Mouse (Mus musculus) ES-Bruce4 (cell line): ENCODE data around the gene 4930507D05Rik. TPM values are rescaled to one million over a fixed set of nuclear protein-coding genes. Genes with fewer than 3 reads are reported as not detected.
"Not testable (repeated sequence)": the region's sequence is repeated elsewhere in the genome, so short reads cannot be mapped to it uniquely, and the experiment has no call there.

ENCODE experiments used
- H3K27ac ChIP-seq: 2 replicates; pipeline ENCODE4 v1.5.1; 2012; ENCODE audit warnings: low read length, inconsistent platforms; ENCODE audit not compliant: insufficient read depth
- H3K27me3 ChIP-seq: 2 replicates; pipeline ENCODE4 v1.6.1; 2012; ENCODE audit warnings: mild to moderate bottlenecking, low read length, inconsistent platforms; ENCODE audit not compliant: control insufficient read depth, poor library complexity, insufficient read depth, severe bottlenecking
- H3K36me3 ChIP-seq: 2 replicates; pipeline ENCODE4 v1.6.1; 2012; ENCODE audit warnings: inconsistent platforms, mild to moderate bottlenecking, low read length, moderate library complexity; ENCODE audit not compliant: control insufficient read depth, poor library complexity, insufficient read depth, severe bottlenecking
- H3K4me1 ChIP-seq: one replicate; pipeline ENCODE4 v1.8.1; 2011; ENCODE audit warnings: low read length; ENCODE audit not compliant: control insufficient read depth, insufficient read depth
- H3K4me3 ChIP-seq: 2 replicates; pipeline ENCODE4 v1.5.1; 2011; ENCODE audit warnings: low read depth, mild to moderate bottlenecking, low read length
- H3K9ac ChIP-seq: 2 replicates; pipeline ENCODE4 v1.6.1; 2012; ENCODE audit warnings: low read depth, mild to moderate bottlenecking, inconsistent platforms; ENCODE audit not compliant: poor library complexity, severe bottlenecking
- H3K9me3 ChIP-seq: replicated peaks from 2 replicates; pipeline ENCODE4 v1.6.1; 2012; ENCODE audit warnings: mild to moderate bottlenecking, low read length, inconsistent platforms; ENCODE audit not compliant: control insufficient read depth, poor library complexity, insufficient read depth, severe bottlenecking
- CTCF ChIP-seq: IDR thresholded peaks from one replicate; pipeline ENCODE4 v1.8.1; 2011; ENCODE audit warnings: low read depth, low read length
- EP300 ChIP-seq: IDR thresholded peaks from 2 replicates; pipeline ENCODE4 v1.6.1; 2011; ENCODE audit warnings: low read depth, low read length; ENCODE audit not compliant: insufficient read depth
- POLR2A ChIP-seq: IDR thresholded peaks from one replicate; pipeline ENCODE4 v1.8.1; 2011; ENCODE audit warnings: low read length; ENCODE audit not compliant: insufficient read depth
- polyA plus RNA-seq: library from polyadenylated mRNA; stranded (reverse); fragments of >200 nt; gene quantifications from 2 replicates; pipeline ENCODE4 v1.2.4, GENCODE M21; 2011; ENCODE audit warnings: low read depth; ENCODE audit not compliant: missing spikeins, insufficient read depth, insufficient read length

4930507D05Rik gene
- polyA plus RNA-seq, 1 experiment: not detected

DNA sequence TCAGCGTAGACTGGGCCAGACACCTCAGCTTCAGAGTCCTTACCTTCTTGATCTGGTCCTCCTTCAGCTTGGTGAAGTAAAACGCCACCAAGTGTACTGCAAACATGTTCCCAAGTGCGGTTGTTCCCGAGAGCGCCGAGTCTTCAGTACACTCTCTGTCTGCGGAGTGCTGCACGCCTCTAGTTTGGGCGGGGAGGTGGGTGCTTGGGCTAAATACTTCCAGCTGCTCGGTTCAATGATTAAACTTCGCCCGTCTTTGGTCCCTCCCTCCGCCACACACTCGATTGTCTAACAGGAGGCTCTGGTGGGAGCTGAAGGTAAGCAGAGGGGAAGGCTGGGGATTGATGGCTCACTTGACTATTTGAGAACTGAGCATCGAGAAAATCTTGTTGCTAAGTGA, 27.0 kb upstream of the 4930507D05Rik start, which contains the start of gene Hkdc1:
TSS of gene Hkdc1 (minus strand) at position 237 of the 400 bp plus-strand sequence.
- no peak within 1 kb of the TSS for H3K9ac ChIP-seq
- no peaks in the 10 kb centered on the region for H3K4me1 ChIP-seq
- H3K36me3 ChIP-seq: no peaks in the 10 kb centered on the region
- H3K4me3 ChIP-seq: 0 out of 2 replicates have a peak within 1 kb of the TSS, but pooled peaks have one; percentile 4
- H3K27me3 ChIP-seq: no peaks in the 10 kb centered on the region
- H3K9me3 ChIP-seq: no peaks in the 10 kb centered on the region
- H3K27ac ChIP-seq: no peak within 1 kb of the TSS
- TF ChIP-seq EP300 (no peak), CTCF (no peak), POLR2A (no peak)

- Histone ChIP-seq H3K27me3 (no peaks in the 10 kb centered on the region), H3K9me3 (no peaks in the 10 kb centered on the region), H3K27ac (no peak overlapping the region), H3K4me1 (no peaks in the 10 kb centered on the region), H3K36me3 (peaks cover 17% of the 10 kb centered on the region), H3K9ac (no peak overlapping the region), H3K4me3 (no peak overlapping the region)
- TF ChIP-seq POLR2A: no peak
- TF ChIP-seq CTCF: no peak
- no peak for TF ChIP-seq EP300
These were observed 24.0 kb upstream of the 4930507D05Rik start for GRCm38 (mm10) chr10:62425081-62425871.

- no peaks in the 10 kb centered on the region for H3K9me3 ChIP-seq
- no peak overlapping the region for H3K4me3 ChIP-seq
- peaks cover 62% of the 10 kb centered on the region for H3K36me3 ChIP-seq
- no peak overlapping the region for H3K9ac ChIP-seq
- no peaks in the 10 kb centered on the region for H3K27me3 ChIP-seq
- no peak overlapping the region for H3K27ac ChIP-seq
- no peak for TF ChIP-seq CTCF
- TF ChIP-seq EP300: no peak
- TF ChIP-seq POLR2A: no peak
- no peaks in the 10 kb centered on the region for H3K4me1 ChIP-seq
These were observed 18.9 kb upstream of the 4930507D05Rik start for GRCm38 (mm10) chr10:62430427-62430826.

- H3K27ac ChIP-seq: peak overlapping the region; percentile 39
- H3K4me1 ChIP-seq: peaks cover 2% of the 10 kb centered on the region
- TF ChIP-seq EP300: no peak
- TF ChIP-seq CTCF: no peak
- TF ChIP-seq POLR2A: no peak
These were observed 971 bp downstream of the 4930507D05Rik start for GRCm38 (mm10) chr10:62450280-62450640.

GRCm38 (mm10) chr10:62452001-62452400, 2.7 kb downstream of the 4930507D05Rik start:
- not testable (repeated sequence) for H3K9me3 ChIP-seq, H3K4me1 ChIP-seq, H3K27me3 ChIP-seq, H3K4me3 ChIP-seq, H3K9ac ChIP-seq
- Histone ChIP-seq H3K36me3 (peaks cover 14% of the 10 kb centered on the region), H3K27ac (peak overlapping the region; percentile 34; the same call in 1 of the 2 replicates)
- 0 out of 2 replicates have a peak, but pooled peaks have one; percentile 20 for TF ChIP-seq EP300

More at GRCm38 (mm10) chr10:62450280-62450640, 971 bp downstream of the 4930507D05Rik start:
- H3K36me3 ChIP-seq: peaks cover 17% of the 10 kb centered on the region
- H3K9ac ChIP-seq: peak overlapping the region; percentile 81
- H3K27me3 ChIP-seq: no peaks in the 10 kb centered on the region
- no peaks in the 10 kb centered on the region for H3K9me3 ChIP-seq
- H3K4me3 ChIP-seq: peak overlapping the region; percentile 99

DNA sequence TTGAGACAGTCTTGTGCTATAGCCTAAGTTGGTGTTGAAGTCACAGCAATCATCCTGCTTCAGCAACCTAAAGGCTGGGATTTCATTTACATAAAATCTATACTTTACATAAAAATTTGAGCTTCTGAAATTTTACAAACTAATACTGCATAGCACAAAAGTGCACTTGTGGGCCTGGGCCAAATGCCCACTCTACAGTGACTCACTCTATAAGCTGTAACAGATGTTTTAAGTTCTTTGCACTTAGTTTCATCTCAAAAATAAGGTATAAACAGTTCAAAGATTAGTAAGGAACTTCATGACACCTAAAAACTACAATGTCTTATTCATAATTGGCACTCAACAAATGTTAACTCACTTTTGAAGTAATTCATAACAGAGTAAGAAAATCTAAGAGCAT, 12.0 kb downstream of the 4930507D05Rik start:
- no peak overlapping the region for H3K4me3 ChIP-seq
- H3K27me3 ChIP-seq: no peaks in the 10 kb centered on the region
- H3K9me3 ChIP-seq: no peaks in the 10 kb centered on the region
- no peaks in the 10 kb centered on the region for H3K4me1 ChIP-seq
- no peak for TF ChIP-seq CTCF
- no peak for TF ChIP-seq POLR2A
- no peak for TF ChIP-seq EP300
- H3K36me3 ChIP-seq: peaks cover 23% of the 10 kb centered on the region
- no peak overlapping the region for H3K9ac ChIP-seq
- H3K27ac ChIP-seq: no peak overlapping the region
